Mouse (Mus musculus) heart, embryonic 13.5 days (tissue): ENCODE results near the gene Tent4a. TPM values are rescaled to one million over a fixed set of nuclear protein-coding genes. Genes with fewer than 3 reads are reported as not detected.

Source experiments
- ATAC-seq: fragments of 200-750 bp; cut with Nextera tagmentation; 2 replicates; pipeline ENCODE4 v1.8.0; 2017; ENCODE audit warnings: moderate TSS enrichment; ENCODE audit not compliant: insufficient number of reproducible peaks, low FRiP score, low TSS enrichment; ENCODE audit errors: extremely low read depth
- H3K27ac ChIP-seq: fragments of 300-500 bp; sonication (generic); replicated peaks from 2 replicates; pipeline ENCODE4 v1.5.1; 2015; ENCODE audit warnings: moderate library complexity, mild to moderate bottlenecking, inconsistent platforms
- H3K27me3 ChIP-seq: fragments of 300-500 bp; sonication (generic); replicated peaks from 2 replicates; pipeline ENCODE4 v1.6.1; 2015; ENCODE audit warnings: mild to moderate bottlenecking, inconsistent platforms
- H3K36me3 ChIP-seq: fragments of 300-500 bp; sonication (generic); 2 replicates; pipeline ENCODE4 v1.6.1; 2015; ENCODE audit warnings: mild to moderate bottlenecking, inconsistent platforms
- H3K4me1 ChIP-seq: fragments of 300-500 bp; sonication (generic); 2 replicates; pipeline ENCODE4 v1.6.1; 2015; ENCODE audit warnings: inconsistent platforms
- H3K4me2 ChIP-seq: fragments of 300-500 bp; sonication (generic); 2 replicates; pipeline ENCODE4 v1.6.1; 2015; ENCODE audit warnings: inconsistent platforms, mild to moderate bottlenecking, moderate library complexity
- H3K4me3 ChIP-seq: fragments of 300-500 bp; sonication (generic); 2 replicates; pipeline ENCODE4 v1.5.1; 2015; ENCODE audit warnings: moderate library complexity, mild to moderate bottlenecking, inconsistent platforms
- H3K9ac ChIP-seq: fragments of 300-500 bp; sonication (generic); 2 replicates; pipeline ENCODE4 v1.6.1; 2015; ENCODE audit warnings: inconsistent platforms, mild to moderate bottlenecking, moderate library complexity
- H3K9me3 ChIP-seq: fragments of 300-500 bp; sonication (generic); 2 replicates; pipeline ENCODE4 v1.6.1; 2016; ENCODE audit warnings: inconsistent platforms
- WGBS: fragments of 180-500 bp; shearing (Covaris S2); methylation state at CpG from one replicate; pipeline ENCODE4 v1.1.7; 2015; ENCODE audit warnings: mixed read lengths; 5-methylcytosine and 5-hydroxymethylcytosine counted together
- polyA plus RNA-seq: library from polyadenylated mRNA; unstranded; fragments of >200 nt; fragmentation: Nextera tagmentation; extraction: Ambion mirVana; gene quantifications from 2 replicates; pipeline ENCODE4 v1.2.1, GENCODE M21; 2015

Tent4a gene
- polyA plus RNA-seq, 1 experiment from 2014 or later, result 2.7 TPM

DNA sequence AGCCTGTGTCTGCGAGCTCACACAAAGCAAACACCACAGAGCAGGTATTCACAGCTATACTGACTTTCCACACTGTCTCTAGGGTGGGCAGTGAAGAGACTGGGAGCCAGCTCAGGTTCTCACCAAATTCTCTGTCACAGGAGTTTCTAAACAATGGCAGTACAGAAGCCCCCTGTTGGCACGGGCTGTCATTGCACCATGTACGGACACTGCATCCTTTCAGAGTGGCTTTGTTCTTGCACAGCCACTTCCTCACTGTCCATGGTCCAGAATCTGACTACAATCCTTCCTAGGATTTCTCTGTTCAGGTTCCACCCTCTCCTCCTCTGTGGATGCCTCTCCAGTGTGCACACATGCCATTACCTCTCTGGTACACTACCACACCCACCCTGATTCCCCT lies 10.6 kb upstream of the Tent4a start:
- no peak for ATAC-seq
- H3K4me3 ChIP-seq, result no peak overlapping the region
- no peak overlapping the region for H3K4me2 ChIP-seq
- 25% methylated on average over 3 of the region's 3 CpGs for WGBS
- no peaks in the 10 kb centered on the region for H3K36me3 ChIP-seq
- H3K27me3 ChIP-seq, result peaks cover 4% of the 10 kb centered on the region; the same call in 1 of the 2 replicates
- no peaks in the 10 kb centered on the region for H3K9me3 ChIP-seq
- H3K4me1 ChIP-seq, result peaks cover 50% of the 10 kb centered on the region
- no peak overlapping the region for H3K9ac ChIP-seq
- no peak overlapping the region for H3K27ac ChIP-seq

DNA sequence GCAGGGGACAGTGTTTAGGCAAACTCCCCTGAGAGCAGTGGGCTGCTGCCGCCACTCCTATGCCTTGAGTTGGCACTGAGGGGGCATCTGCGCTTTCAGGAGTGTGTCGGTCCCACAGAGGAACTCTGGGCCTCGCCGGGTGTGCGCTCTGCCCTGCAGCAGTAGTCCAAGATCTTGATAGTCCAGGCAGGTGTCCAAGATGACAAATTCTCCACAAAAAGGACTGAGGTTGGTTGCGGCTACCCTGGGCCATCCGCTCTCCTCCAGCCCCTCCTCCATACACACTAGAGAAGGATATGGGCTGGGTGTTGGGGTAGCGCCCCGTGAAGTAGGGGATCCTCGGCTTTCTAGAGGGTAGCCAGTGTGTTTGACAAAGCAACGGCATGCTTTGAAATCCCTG lies 9.2 kb upstream of the Tent4a start:
- H3K27ac ChIP-seq, result peak overlapping the region; percentile 92
- no peak; the same call in 1 of the 2 replicates for ATAC-seq
- peak overlapping the region; percentile 73 for H3K9ac ChIP-seq

DNA sequence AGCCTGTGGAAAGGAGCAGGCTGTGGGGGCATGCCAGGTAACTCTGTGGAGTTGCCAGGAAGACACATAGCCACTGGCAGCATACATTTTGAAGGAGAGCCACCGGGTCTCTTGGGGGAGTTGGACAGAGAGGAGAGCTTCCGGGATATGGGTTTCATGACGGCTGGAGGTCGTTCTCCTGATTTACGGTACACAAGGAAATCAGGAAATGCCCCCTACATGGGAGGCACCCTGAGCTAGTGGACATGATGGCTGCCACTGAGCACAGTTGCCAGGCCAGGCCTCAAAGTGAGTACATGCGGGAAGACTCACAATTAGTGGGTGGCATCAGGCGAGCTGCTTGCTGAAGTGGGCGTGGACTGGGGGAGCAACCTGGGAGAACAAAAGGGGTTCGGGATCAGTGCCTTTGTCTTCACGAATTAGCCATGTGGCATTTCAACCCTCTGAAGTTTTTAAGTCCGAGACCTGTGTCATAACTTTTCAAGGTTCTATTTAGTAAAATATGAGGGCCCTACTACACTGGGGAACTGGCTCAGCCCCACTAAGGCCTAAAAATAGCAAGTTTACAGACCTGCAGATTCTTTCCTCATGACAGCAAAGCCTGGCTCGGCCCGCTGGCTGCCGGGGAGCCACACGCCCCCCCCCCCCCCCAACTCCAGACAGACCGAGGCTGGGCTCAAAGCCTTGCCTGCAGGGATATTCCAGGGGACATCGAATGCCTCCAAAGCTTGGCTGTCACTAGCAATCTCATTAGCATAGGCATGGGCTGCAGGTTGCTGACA lies 8.3 kb upstream of the Tent4a start:
- H3K36me3 ChIP-seq, result no peaks in the 10 kb centered on the region
- no peaks in the 10 kb centered on the region for H3K9me3 ChIP-seq
- peak overlapping the region; percentile 66 for H3K4me2 ChIP-seq
- 38% methylated on average over 17 of the region's 17 CpGs for WGBS
- H3K9ac ChIP-seq, result peak overlapping the region; percentile 73
- peak overlapping the region; percentile 92 for H3K27ac ChIP-seq
- peaks cover 69% of the 10 kb centered on the region for H3K4me1 ChIP-seq
- ATAC-seq, result no peak; the same call in 1 of the 2 replicates
- H3K4me3 ChIP-seq, result peak overlapping the region; percentile 34; the same call in 1 of the 2 replicates
- H3K27me3 ChIP-seq, result 0 out of 2 replicates have a peak, but pooled peaks cover 4% of the 10 kb centered on the region

More for the DNA sequence above, 9.2 kb upstream of the Tent4a start:
- H3K27me3 ChIP-seq, result 0 out of 2 replicates have a peak, but pooled peaks cover 4% of the 10 kb centered on the region
- H3K9me3 ChIP-seq, result no peaks in the 10 kb centered on the region
- H3K36me3 ChIP-seq, result no peaks in the 10 kb centered on the region
- peak overlapping the region; percentile 34 for H3K4me3 ChIP-seq
- WGBS, result 38% methylated on average over 12 of the region's 12 CpGs
- peak overlapping the region; percentile 66 for H3K4me2 ChIP-seq
- H3K4me1 ChIP-seq, result peaks cover 64% of the 10 kb centered on the region

DNA sequence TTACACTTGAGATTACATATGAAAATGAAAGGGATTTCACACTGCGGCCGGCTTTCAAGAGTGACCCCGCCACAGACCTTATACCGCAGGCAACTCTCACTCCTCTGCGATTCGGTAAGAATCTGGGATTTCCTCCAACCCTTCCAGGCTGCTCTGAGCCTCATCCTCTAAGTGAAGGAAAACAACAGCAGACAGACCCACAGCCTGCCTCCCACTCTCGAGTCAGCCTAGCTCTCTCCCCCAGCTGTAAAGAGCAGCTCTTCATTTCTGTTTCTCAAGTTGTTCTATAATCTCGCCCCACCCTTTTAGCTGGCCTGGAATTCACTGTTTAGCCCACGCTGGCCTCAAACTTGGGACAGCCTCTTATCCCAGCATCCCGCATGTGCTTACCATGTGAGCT lies 7.4 kb upstream of the Tent4a start:
- no peak overlapping the region for H3K4me3 ChIP-seq
- no peak for ATAC-seq
- peaks cover 71% of the 10 kb centered on the region for H3K4me1 ChIP-seq
- 0 out of 2 replicates have a peak, but pooled peaks cover 4% of the 10 kb centered on the region for H3K27me3 ChIP-seq
- WGBS, result 53% methylated on average over 10 of the region's 10 CpGs
- peak overlapping the region; percentile 92 for H3K27ac ChIP-seq
- no peaks in the 10 kb centered on the region for H3K36me3 ChIP-seq
- peak overlapping the region; percentile 25; the same call in 1 of the 2 replicates for H3K4me2 ChIP-seq
- no peaks in the 10 kb centered on the region for H3K9me3 ChIP-seq
- H3K9ac ChIP-seq, result peak overlapping the region; percentile 37; the same call in 1 of the 2 replicates

DNA sequence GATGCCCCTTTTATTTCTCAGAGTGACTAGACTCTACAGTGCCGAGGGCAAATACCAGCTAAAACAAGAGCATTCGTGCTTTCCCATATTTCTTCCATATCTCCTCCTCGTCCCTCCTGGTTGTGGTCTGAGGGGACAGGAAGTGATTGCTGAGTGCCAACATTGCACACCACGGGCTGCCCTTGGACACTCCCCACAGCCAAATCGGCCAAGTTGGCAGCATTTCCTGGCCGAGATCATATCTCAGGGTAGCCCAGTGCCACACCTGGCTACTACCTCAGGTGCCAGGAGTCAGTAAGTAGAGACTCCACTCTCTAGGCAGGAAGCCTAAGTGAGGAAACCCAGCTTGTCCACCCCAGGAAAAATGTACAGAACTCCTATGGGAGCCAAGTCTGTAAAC lies 6.8 kb upstream of the Tent4a start:
- Histone ChIP-seq H3K36me3 (no peaks in the 10 kb centered on the region), H3K4me1 (peaks cover 73% of the 10 kb centered on the region), H3K27me3 (0 out of 2 replicates have a peak, but pooled peaks cover 4% of the 10 kb centered on the region), H3K4me3 (no peak overlapping the region), H3K4me2 (0 out of 2 replicates have a peak overlapping the region, but pooled peaks have one; percentile 25), H3K27ac (peak overlapping the region; percentile 92), H3K9ac (peak overlapping the region; percentile 37; the same call in 1 of the 2 replicates), H3K9me3 (no peaks in the 10 kb centered on the region)
- ATAC-seq, result no peak
- WGBS, result 54% methylated on average over 6 of the region's 6 CpGs

DNA sequence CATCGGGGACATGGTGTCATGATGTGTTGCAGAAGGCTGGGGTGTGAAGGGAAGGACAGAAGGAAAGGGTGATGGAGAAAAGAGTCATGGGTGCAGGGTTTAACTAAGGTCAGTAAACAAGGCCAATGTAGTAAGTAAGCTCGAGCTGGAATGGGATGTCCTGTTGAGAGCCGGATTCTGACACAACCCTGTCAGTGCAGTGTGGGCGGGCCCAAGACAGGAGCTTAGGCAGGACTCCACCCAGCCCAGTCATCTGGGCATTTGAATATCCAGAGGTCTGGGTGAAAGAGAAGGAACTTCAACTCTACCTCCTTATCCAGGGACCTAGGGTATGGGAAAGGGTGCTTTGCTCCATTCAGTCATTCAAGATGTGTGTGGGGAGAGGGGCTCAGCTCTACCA lies 3.9 kb upstream of the Tent4a start:
- Histone ChIP-seq H3K4me1 (peaks cover 73% of the 10 kb centered on the region), H3K36me3 (no peaks in the 10 kb centered on the region), H3K4me3 (no peak overlapping the region), H3K27me3 (no peaks in the 10 kb centered on the region), H3K4me2 (0 out of 2 replicates have a peak overlapping the region, but pooled peaks have one; percentile 1), H3K9ac (peak overlapping the region; percentile 42), H3K9me3 (no peaks in the 10 kb centered on the region), H3K27ac (peak overlapping the region; percentile 10; the same call in 1 of the 2 replicates)
- ATAC-seq, result no peak
- 17% methylated on average over 4 of the region's 4 CpGs for WGBS

DNA sequence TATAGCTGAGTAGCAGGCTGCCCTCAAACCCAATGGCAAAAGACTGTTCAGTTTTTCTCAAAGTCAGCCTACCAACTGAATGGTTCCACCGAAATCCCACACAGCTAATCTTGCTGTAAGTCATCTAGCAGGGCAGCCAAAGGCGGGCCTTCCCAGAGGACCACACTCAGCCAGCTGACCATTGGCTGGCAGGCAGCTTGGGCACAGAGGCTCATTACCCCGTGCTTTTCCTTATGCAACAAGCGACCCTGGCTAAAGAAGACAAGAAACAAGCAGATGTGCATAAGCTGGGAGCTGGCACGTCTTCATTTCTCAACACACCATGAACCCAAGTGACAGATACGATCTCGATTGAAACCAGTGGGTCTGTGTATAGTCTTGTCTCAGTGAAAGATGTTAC lies 2.9 kb upstream of the Tent4a start:
- 81% methylated on average over 7 of the region's 7 CpGs for WGBS
- no peak for ATAC-seq
- Histone ChIP-seq H3K36me3 (no peaks in the 10 kb centered on the region), H3K27me3 (no peaks in the 10 kb centered on the region), H3K9me3 (no peaks in the 10 kb centered on the region), H3K27ac (no peak overlapping the region), H3K9ac (no peak overlapping the region), H3K4me2 (no peak overlapping the region), H3K4me1 (peaks cover 70% of the 10 kb centered on the region), H3K4me3 (no peak overlapping the region)

DNA sequence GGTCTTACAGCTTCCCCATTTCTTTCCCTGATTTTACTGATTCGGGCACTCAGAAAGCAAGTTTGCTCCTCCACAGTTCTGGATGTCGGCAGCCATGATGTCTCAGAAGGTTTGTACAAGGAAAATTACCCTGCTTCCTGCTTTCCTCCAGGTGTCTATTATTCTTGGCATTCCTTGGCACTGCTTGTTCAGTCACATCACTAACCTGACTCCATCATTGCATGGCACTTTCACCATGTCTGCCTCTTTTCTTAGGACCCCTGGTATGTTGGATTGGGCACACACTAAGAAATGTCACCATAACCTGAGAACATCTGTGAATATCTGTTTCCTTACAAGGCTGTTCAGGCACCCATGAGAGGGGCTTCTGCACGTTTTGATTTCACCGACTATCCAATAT lies 1.6 kb upstream of the Tent4a start:
- H3K36me3 ChIP-seq, result no peaks in the 10 kb centered on the region
- 0 out of 2 replicates have a peak overlapping the region, but pooled peaks have one; percentile 89 for H3K4me3 ChIP-seq
- H3K27ac ChIP-seq, result peak overlapping the region; percentile 97; the same call in 1 of the 2 replicates
- peaks cover 70% of the 10 kb centered on the region for H3K4me1 ChIP-seq
- WGBS, result 73% methylated on average over 4 of the region's 4 CpGs
- H3K27me3 ChIP-seq, result no peaks in the 10 kb centered on the region
- H3K4me2 ChIP-seq, result peak overlapping the region; percentile 97
- no peaks in the 10 kb centered on the region for H3K9me3 ChIP-seq
- ATAC-seq, result no peak
- peak overlapping the region; percentile 96 for H3K9ac ChIP-seq

DNA sequence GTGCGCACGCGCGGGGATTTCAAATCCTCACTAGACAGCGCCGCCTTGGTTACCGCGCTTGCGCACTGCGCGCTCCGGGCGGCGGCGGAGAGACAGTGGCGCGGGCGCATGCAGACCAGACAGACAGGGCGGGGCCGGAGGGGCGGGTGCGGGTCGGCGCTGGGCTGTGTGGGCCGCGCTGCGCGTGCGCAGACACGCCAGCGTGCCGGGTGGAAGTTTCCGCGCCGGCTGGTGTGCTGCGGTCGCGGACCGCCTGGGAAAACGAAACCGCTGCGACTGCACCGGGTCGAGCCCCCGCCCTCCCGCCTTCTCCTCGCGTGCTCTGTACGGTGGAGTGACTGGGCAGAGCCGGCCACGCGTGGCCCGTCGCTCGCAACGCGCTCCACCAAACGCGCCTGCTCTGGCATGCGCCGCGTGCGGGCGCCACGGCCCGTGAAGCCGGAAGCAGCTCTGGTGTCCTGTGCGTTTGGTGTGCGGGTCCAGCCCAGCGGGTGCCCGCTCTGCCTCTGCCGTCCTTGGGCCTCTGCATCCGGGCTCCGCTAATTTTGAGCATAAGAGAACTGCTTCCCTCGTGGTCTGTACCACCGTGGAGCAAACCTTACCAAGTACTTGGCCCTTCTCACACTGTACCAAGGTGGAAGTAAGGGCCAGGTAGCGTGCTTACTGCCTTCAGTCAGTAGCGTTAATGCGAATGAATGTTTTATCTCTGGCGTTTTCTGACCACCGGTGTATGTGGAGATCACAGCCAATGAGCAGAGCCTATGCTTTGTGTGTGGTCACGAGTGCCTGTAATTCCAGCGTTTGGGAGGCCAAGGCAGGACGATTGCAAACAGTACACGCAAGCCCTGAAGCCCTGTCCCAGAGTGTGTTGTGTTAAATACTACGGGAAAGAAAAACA lies 486 bp upstream of the Tent4a start:
- Histone ChIP-seq H3K9ac (peak overlapping the region; percentile 96), H3K9me3 (no peaks in the 10 kb centered on the region), H3K36me3 (peaks cover 6% of the 10 kb centered on the region), H3K27ac (peak overlapping the region; percentile 97), H3K4me3 (peak overlapping the region; percentile 89), H3K27me3 (no peaks in the 10 kb centered on the region), H3K4me1 (peaks cover 70% of the 10 kb centered on the region), H3K4me2 (peak overlapping the region; percentile 97)
- ATAC-seq, result peak; percentile 93
- under 1% methylated on average over 80 of the region's 86 CpGs for WGBS

DNA sequence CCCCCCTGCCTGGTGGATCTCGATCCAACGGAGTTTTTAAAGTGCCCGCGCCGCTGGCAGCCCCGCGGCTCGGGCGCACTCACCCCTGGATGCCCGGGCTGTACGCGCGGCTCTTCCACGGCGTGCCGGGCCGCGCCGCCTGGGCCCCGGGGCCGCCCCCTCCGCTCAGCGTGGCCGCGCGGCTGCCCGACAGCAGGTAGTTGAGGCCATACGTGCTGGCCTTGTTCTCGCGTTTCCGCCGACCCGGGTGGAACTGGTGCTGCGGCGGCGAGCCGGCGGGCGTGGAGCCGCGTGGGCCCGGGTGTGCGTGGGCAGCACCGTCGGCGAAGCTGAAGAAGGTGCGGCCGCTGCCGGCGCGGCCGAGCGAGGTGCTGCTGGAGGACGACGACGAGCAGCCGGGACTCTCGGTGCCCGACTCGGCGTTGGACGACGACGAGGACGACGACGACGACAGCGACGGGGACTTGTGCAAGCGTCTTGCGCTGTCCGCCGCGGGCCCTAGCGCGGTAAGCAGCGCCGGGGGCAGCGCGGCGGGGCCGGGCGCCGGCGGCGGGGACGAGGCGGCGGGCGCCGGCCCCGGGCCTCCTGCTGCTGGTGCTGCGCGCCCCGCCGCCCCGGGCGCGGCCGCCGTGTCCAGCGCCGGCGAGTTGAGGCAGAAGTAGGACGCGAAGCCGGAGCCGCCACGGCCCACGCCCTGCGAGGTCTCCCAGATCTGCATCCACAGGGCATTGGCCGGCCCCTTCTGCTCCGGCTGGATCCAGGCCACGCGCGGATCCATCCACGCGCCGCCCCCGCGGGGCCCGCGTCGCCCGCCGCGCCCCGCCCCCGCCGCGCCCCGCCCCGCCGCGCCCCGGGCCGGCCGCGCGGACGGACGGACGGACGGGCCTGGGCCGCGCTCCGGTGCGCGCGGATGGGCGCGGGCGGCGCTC lies 748 bp downstream of the Tent4a start, which contains the start of gene Nsun2:
Nsun2 (plus strand) TSS at position 342 of the 929 bp plus-strand sequence.
- peak within 1 kb of the TSS; percentile 89 for H3K4me3 ChIP-seq
- H3K27ac ChIP-seq, result peak within 1 kb of the TSS; percentile 97
- peak within 1 kb of the TSS; percentile 93 for H3K9ac ChIP-seq
- H3K9me3 ChIP-seq, result no peaks in the 10 kb centered on the region
- peaks cover 68% of the 10 kb centered on the region for H3K4me1 ChIP-seq
- peak; percentile 41 for ATAC-seq
- peaks cover 16% of the 10 kb centered on the region for H3K36me3 ChIP-seq
- H3K27me3 ChIP-seq, result no peaks in the 10 kb centered on the region
- H3K4me2 ChIP-seq, result peak within 1 kb of the TSS; percentile 97
- under 1% methylated on average over 107 of the region's 155 CpGs for WGBS
